Mouse (Mus musculus) heart, postnatal 0 days (tissue): ENCODE measurements at regions not wholly inside any gene's neighbourhood (a gene's known extent, or its start where the extent isn't known, plus 50 kb on each side); places are given as distances from the start of the nearest gene placed in this dataset.
A peak's percentile ranks its signal among the peaks of the same experiment; 100 is the strongest.

Experiments used
- CTCF ChIP-seq: IDR thresholded peaks from 2 replicates; pipeline ENCODE4 v1.5.1; 2016; ENCODE audit warnings: antibody characterized with exemption, control low read depth, low read depth
- EP300 ChIP-seq: IDR thresholded peaks from 2 replicates; pipeline ENCODE4 v1.6.1; 2016; ENCODE audit warnings: antibody characterized with exemption, low read depth

- peak; percentile 20 for TF ChIP-seq CTCF
- no peak for TF ChIP-seq EP300
Measured at GRCm38 (mm10) chr6:37744679-37745078, 125.9 kb upstream of the Trim24 start.
